Mouse (Mus musculus) kidney, embryonic 14.5 days (tissue): ENCODE data around the gene Klk1. TPM values are rescaled to one million over a fixed set of nuclear protein-coding genes. Genes with fewer than 3 reads are reported as not detected.
A peak's percentile ranks its signal among the peaks of the same experiment; 100 is the strongest.
"Not testable (repeated sequence)": the region's sequence is repeated elsewhere in the genome, so short reads cannot be mapped to it uniquely, and the experiment has no call there.

Experiments
- ATAC-seq: fragments of 200-750 bp; cut with Nextera tagmentation; 2 replicates; pipeline ENCODE4 v1.8.0; 2017; ENCODE audit warnings: moderate number of reproducible peaks, mild to moderate bottlenecking, moderate TSS enrichment, moderate library complexity; ENCODE audit not compliant: low FRiP score, low TSS enrichment
- H3K27ac ChIP-seq: fragments of 300-500 bp; sonication (generic); 2 replicates; pipeline ENCODE4 v1.5.1; 2014; ENCODE audit warnings: low read depth, mild to moderate bottlenecking, low read length, moderate library complexity, mixed read lengths
- H3K27me3 ChIP-seq: fragments of 300-500 bp; sonication (generic); 2 replicates; pipeline ENCODE4 v1.6.1; 2014; ENCODE audit warnings: mild to moderate bottlenecking, low read length; ENCODE audit not compliant: control insufficient read depth, insufficient read depth
- H3K36me3 ChIP-seq: fragments of 300-500 bp; sonication (generic); 2 replicates; pipeline ENCODE4 v1.6.1; 2014; ENCODE audit warnings: low read length, mixed read lengths; ENCODE audit not compliant: control insufficient read depth, insufficient read depth
- H3K4me1 ChIP-seq: fragments of 300-500 bp; sonication (generic); 2 replicates; pipeline ENCODE4 v1.6.1; 2014; ENCODE audit warnings: low read length, mixed read lengths; ENCODE audit not compliant: control insufficient read depth, insufficient read depth
- H3K4me2 ChIP-seq: fragments of 300-500 bp; sonication (generic); replicated peaks from 2 replicates; pipeline ENCODE4 v1.6.1; 2014; ENCODE audit warnings: low read depth, mild to moderate bottlenecking, low read length
- H3K4me3 ChIP-seq: fragments of 300-500 bp; sonication (generic); 2 replicates; pipeline ENCODE4 v1.5.1; 2014; ENCODE audit warnings: mild to moderate bottlenecking, low read length
- H3K9ac ChIP-seq: fragments of 300-500 bp; sonication (generic); 2 replicates; pipeline ENCODE4 v1.6.1; 2014; ENCODE audit warnings: low read depth, mild to moderate bottlenecking, low read length, moderate library complexity
- H3K9me3 ChIP-seq: fragments of 300-500 bp; sonication (generic); 2 replicates; pipeline ENCODE4 v1.6.1; 2016; ENCODE audit warnings: low read length; ENCODE audit not compliant: control insufficient read depth
- WGBS: fragments of 180-500 bp; shearing (Covaris S2); extraction: QIAGEN DNeasy Blood & Tissue Kit; methylation state at CpG from one replicate; pipeline ENCODE4 v1.1.7; 2014; 5-methylcytosine and 5-hydroxymethylcytosine counted together
- polyA plus RNA-seq: library from polyadenylated mRNA; unstranded; fragments of >200 nt; fragmentation: Nextera tagmentation; extraction: Ambion mirVana; gene quantifications from 2 replicates; pipeline ENCODE4 v1.2.1, GENCODE M21; 2014

Gene Klk1
- polyA plus RNA-seq, 1 experiment from 2014 or later: 2.1 TPM

- Histone ChIP-seq H3K9ac (peak overlapping the region; percentile 95), H3K27ac (no peak overlapping the region), H3K4me1 (peaks cover 26% of the 10 kb centered on the region), H3K4me2 (peak overlapping the region; percentile 88), H3K9me3 (no peaks in the 10 kb centered on the region), H3K4me3 (peak overlapping the region; percentile 96), H3K36me3 (peaks cover 47% of the 10 kb centered on the region), H3K27me3 (no peaks in the 10 kb centered on the region)
- WGBS: 84% methylated on average over 2 of the region's 2 CpGs
- no peak for ATAC-seq
Measured at GRCm38 (mm10) chr7:44247971-44248370, 22.8 kb downstream of the Klk1 start.

GRCm38 (mm10) chr7:44249248-44249647 is 24.1 kb downstream of the Klk1 start:
- peaks cover 57% of the 10 kb centered on the region for H3K36me3 ChIP-seq
- 95% methylated on average over 4 of the region's 4 CpGs for WGBS
- H3K4me3 ChIP-seq: no peak overlapping the region
- no peak overlapping the region for H3K9ac ChIP-seq
- no peak overlapping the region for H3K4me2 ChIP-seq
- H3K9me3 ChIP-seq: no peaks in the 10 kb centered on the region
- H3K27me3 ChIP-seq: no peaks in the 10 kb centered on the region
- no peak for ATAC-seq
- peaks cover 26% of the 10 kb centered on the region for H3K4me1 ChIP-seq
- H3K27ac ChIP-seq: no peak overlapping the region

GRCm38 (mm10) chr7:44250732-44251275 is 25.6 kb downstream of the Klk1 start:
- ATAC-seq, H3K27me3 ChIP-seq, H3K9ac ChIP-seq, H3K9me3 ChIP-seq, H3K4me2 ChIP-seq, H3K27ac ChIP-seq, H3K4me3 ChIP-seq: not testable (repeated sequence)
- H3K36me3 ChIP-seq: peaks cover 57% of the 10 kb centered on the region
- WGBS: 90% methylated on average over 17 of the region's 17 CpGs
- H3K4me1 ChIP-seq: peaks cover 21% of the 10 kb centered on the region

- H3K9ac ChIP-seq: no peak overlapping the region
- ATAC-seq: no peak
- H3K9me3 ChIP-seq: no peaks in the 10 kb centered on the region
- H3K36me3 ChIP-seq: peaks cover 53% of the 10 kb centered on the region
- peaks cover 14% of the 10 kb centered on the region for H3K4me1 ChIP-seq
- 0 out of 2 replicates have a peak overlapping the region, but pooled peaks have one; percentile 11 for H3K27ac ChIP-seq
- H3K27me3 ChIP-seq: no peaks in the 10 kb centered on the region
- H3K4me2 ChIP-seq: no peak overlapping the region
- WGBS: 77% methylated on average over 15 of the region's 15 CpGs
- H3K4me3 ChIP-seq: no peak overlapping the region
Measured at GRCm38 (mm10) chr7:44253023-44253616, 28.0 kb downstream of the Klk1 start.

- Histone ChIP-seq H3K27me3 (no peaks in the 10 kb centered on the region), H3K9me3 (no peaks in the 10 kb centered on the region), H3K4me3 (no peak overlapping the region), H3K4me2 (no peak overlapping the region), H3K27ac (no peak overlapping the region), H3K9ac (no peak overlapping the region), H3K4me1 (0 out of 2 replicates have a peak, but pooled peaks cover 3% of the 10 kb centered on the region), H3K36me3 (peaks cover 35% of the 10 kb centered on the region)
- WGBS: 85% methylated on average over 6 of the region's 6 CpGs
- no peak for ATAC-seq
Measured at GRCm38 (mm10) chr7:44254930-44255329, 29.8 kb downstream of the Klk1 start.

GRCm38 (mm10) chr7:44257278-44257677 is 32.1 kb downstream of the Klk1 start, which contains the start of gene Acp4:
Acp4 (minus strand) TSS chr7:44257378.
- Histone ChIP-seq H3K9ac (no peak within 1 kb of the TSS), H3K4me1 (0 out of 2 replicates have a peak, but pooled peaks cover 2% of the 10 kb centered on the region), H3K27ac (no peak within 1 kb of the TSS), H3K9me3 (no peaks in the 10 kb centered on the region), H3K4me3 (no peak within 1 kb of the TSS), H3K27me3 (no peaks in the 10 kb centered on the region; the same call in 1 of the 2 replicates), H3K36me3 (peaks cover 17% of the 10 kb centered on the region), H3K4me2 (no peak within 1 kb of the TSS)
- WGBS: 81% methylated on average over 4 of the region's 4 CpGs
- no peak for ATAC-seq

GRCm38 (mm10) chr7:44260410-44260809 is 35.2 kb downstream of the Klk1 start:
- no peak overlapping the region for H3K9ac ChIP-seq
- no peaks in the 10 kb centered on the region for H3K36me3 ChIP-seq
- H3K27me3 ChIP-seq: no peaks in the 10 kb centered on the region; the same call in 1 of the 2 replicates
- no peak overlapping the region for H3K27ac ChIP-seq
- no peaks in the 10 kb centered on the region for H3K9me3 ChIP-seq
- no peak overlapping the region for H3K4me2 ChIP-seq
- no peak overlapping the region for H3K4me3 ChIP-seq
- WGBS: 82% methylated on average over 6 of the region's 6 CpGs
- H3K4me1 ChIP-seq: 0 out of 2 replicates have a peak, but pooled peaks cover 4% of the 10 kb centered on the region
- no peak for ATAC-seq

- no peak within 1 kb of the TSS for H3K9ac ChIP-seq
- H3K4me2 ChIP-seq: no peak within 1 kb of the TSS
- no peak within 1 kb of the TSS for H3K4me3 ChIP-seq
- WGBS: 53% methylated on average over 5 of the region's 5 CpGs
- ATAC-seq: no peak
- H3K27me3 ChIP-seq: no peaks in the 10 kb centered on the region; the same call in 1 of the 2 replicates
- 0 out of 2 replicates have a peak, but pooled peaks cover 4% of the 10 kb centered on the region for H3K4me1 ChIP-seq
- no peaks in the 10 kb centered on the region for H3K9me3 ChIP-seq
- H3K27ac ChIP-seq: no peak within 1 kb of the TSS
- no peaks in the 10 kb centered on the region for H3K36me3 ChIP-seq
Measured at GRCm38 (mm10) chr7:44261147-44261546, 36.0 kb downstream of the Klk1 start, which contains the start of gene Gm15517. Gm15517 (plus strand) TSS chr7:44261447.
